In genomic region chr4:82387620-82388019, GRCm38 (mm10) we compare ENCODE assay signal across 23 mouse cellular contexts.
A peak's percentile ranks its signal among the peaks of the same experiment; 100 is the strongest.
DNase-seq lines count a peak whose midpoint lies in the region; ATAC-seq and TF ChIP-seq lines count a peak whose summit lies in the region.
"Had no signal": no experiment of that assay in that cellular context is flagged by ENCODE, and none has a peak within 500 bp of the region (broad histone marks: within the 10 kb centered on the region; RNA-seq: fewer than 3 reads in every experiment).

No protein-coding gene starts in this region.

- WGBS in heart, embryonic 11.5 days (ENCODE audit: insufficient replicate concordance) = 68% methylated on average over 4 of the region's 4 CpGs
- WGBS in heart, postnatal 0 days = 52% methylated on average over 4 of the region's 4 CpGs
- WGBS in heart, embryonic 10.5 days = 65% methylated on average over 4 of the region's 4 CpGs
- 60% methylated on average over 4 of the region's 4 CpGs for WGBS in lung, adult 2 months
- 94% methylated on average over 4 of the region's 4 CpGs for WGBS in midbrain, embryonic 13.5 days

- peaks cover 55% of the 10 kb centered on the region for H3K4me1 ChIP-seq in heart, embryonic 11.5 days (ENCODE audit: control insufficient read depth, insufficient read depth, low read length)
- H3K4me1 ChIP-seq in heart, postnatal 0 days (ENCODE audit: control insufficient read depth, insufficient read depth) = peaks cover 61% of the 10 kb centered on the region
- peaks cover 55% of the 10 kb centered on the region for H3K4me1 ChIP-seq in heart, embryonic 10.5 days
- H3K4me1 ChIP-seq in lung, adult 2 months (ENCODE audit: control insufficient read depth, insufficient read depth, low read length) = peaks cover 40% of the 10 kb centered on the region
- H3K4me1 ChIP-seq in midbrain, embryonic 13.5 days (replicated peaks) = peaks cover 35% of the 10 kb centered on the region
- H3K4me1 ChIP-seq: hindbrain, embryonic 10.5 days had no signal

- no peak overlapping the region for H3K27ac ChIP-seq in heart, embryonic 11.5 days (ENCODE audit: low read depth, low read length)
- H3K27ac ChIP-seq in heart, postnatal 0 days (ENCODE audit: low read depth) = peak overlapping the region; percentile 8; the same call in 1 of the 2 replicates
- no peak overlapping the region for H3K27ac ChIP-seq in heart, embryonic 10.5 days
- no peak overlapping the region for H3K27ac ChIP-seq in midbrain, embryonic 13.5 days
- H3K27ac ChIP-seq: forebrain, embryonic 13.5 days; hindbrain, embryonic 10.5 days; intestine, embryonic 15.5 days; limb, embryonic 15.5 days; neural tube, embryonic 12.5 days had no signal

- no peak overlapping the region for H3K4me3 ChIP-seq in heart, embryonic 11.5 days (ENCODE audit: low read depth, low read length)
- H3K4me3 ChIP-seq in heart, postnatal 0 days (ENCODE audit: low read depth, low read length) = no peak overlapping the region
- H3K4me3 ChIP-seq in heart, embryonic 10.5 days = no peak overlapping the region
- H3K4me3 ChIP-seq in lung, adult 2 months (replicated peaks; ENCODE audit: extremely low read depth, low read depth, low read length) = no peak overlapping the region
- H3K4me3 ChIP-seq in midbrain, embryonic 13.5 days (replicated peaks) = no peak overlapping the region
- H3K4me3 ChIP-seq: forebrain, embryonic 13.5 days; hindbrain, embryonic 10.5 days; intestine, embryonic 15.5 days; limb, embryonic 15.5 days; neural tube, embryonic 12.5 days had no signal

- TF ChIP-seq POLR2A in lung, adult 2 months (IDR thresholded peaks at IDR 0.05; ENCODE audit: borderline replicate concordance, extremely low read depth, low read depth, low read length) = no peak

- H3K27me3 ChIP-seq in heart, embryonic 11.5 days (ENCODE audit: control insufficient read depth, insufficient read depth, low read length) = no peaks in the 10 kb centered on the region
- H3K27me3 ChIP-seq in heart, postnatal 0 days (ENCODE audit: control insufficient read depth, insufficient read depth, low read length) = no peaks in the 10 kb centered on the region
- H3K27me3 ChIP-seq in heart, embryonic 10.5 days (ENCODE audit: insufficient read depth, poor library complexity, severe bottlenecking) = no peaks in the 10 kb centered on the region
- H3K27me3 ChIP-seq in midbrain, embryonic 13.5 days = no peaks in the 10 kb centered on the region
- H3K27me3 ChIP-seq: forebrain, embryonic 13.5 days; intestine, embryonic 15.5 days; limb, embryonic 15.5 days; neural tube, embryonic 12.5 days had no signal

- no peaks in the 10 kb centered on the region for H3K36me3 ChIP-seq in heart, embryonic 11.5 days (ENCODE audit: control insufficient read depth, insufficient read depth, low read length)
- 0 out of 2 replicates have a peak, but pooled peaks cover 3% of the 10 kb centered on the region for H3K36me3 ChIP-seq in heart, postnatal 0 days (replicated peaks; ENCODE audit: control insufficient read depth, insufficient read depth, low read length)
- no peaks in the 10 kb centered on the region for H3K36me3 ChIP-seq in heart, embryonic 10.5 days
- no peaks in the 10 kb centered on the region for H3K36me3 ChIP-seq in midbrain, embryonic 13.5 days
- H3K36me3 ChIP-seq: hindbrain, embryonic 10.5 days; intestine, embryonic 15.5 days; neural tube, embryonic 12.5 days had no signal

- H3K4me2 ChIP-seq in heart, embryonic 11.5 days = no peak overlapping the region
- no peak overlapping the region for H3K4me2 ChIP-seq in heart, postnatal 0 days (ENCODE audit: low read depth, low read length)
- no peak overlapping the region for H3K4me2 ChIP-seq in midbrain, embryonic 13.5 days (replicated peaks)
- H3K4me2 ChIP-seq: forebrain, embryonic 13.5 days; intestine, embryonic 15.5 days; limb, embryonic 15.5 days; neural tube, embryonic 12.5 days had no signal

- TF ChIP-seq CTCF in heart, postnatal 0 days (IDR thresholded peaks at IDR 0.05; ENCODE audit: low read depth) = no peak
- no peak for TF ChIP-seq CTCF in lung, adult 2 months (IDR thresholded peaks at IDR 0.05; ENCODE audit: insufficient read depth, low read length)

- peak; percentile 86 for DNase-seq in heart, adult 11 months
- DNase-seq in heart, postnatal 0 days (ENCODE audit: low spot score) = no peak
- no peak for DNase-seq in heart, embryonic 10.5 days (ENCODE audit: low spot score)
- DNase-seq in lung, postnatal 36 days = peak; percentile 74
- DNase-seq in lung, adult 2 months = no peak
- DNase-seq: adrenal gland, postnatal 36 days; cerebellum, adult 11 months; cerebellum, adult 9-11 months; kidney, adult 9 months; kidney, postnatal 14 days; left cerebral cortex, postnatal 4 days; midbrain, embryonic 14.5 days; right cerebral cortex, postnatal 14 days; spleen, adult 18-20 months had no signal

- H3K9me3 ChIP-seq in heart, embryonic 11.5 days (replicated peaks; ENCODE audit: control insufficient read depth, low read length) = no peaks in the 10 kb centered on the region
- no peaks in the 10 kb centered on the region for H3K9me3 ChIP-seq in heart, postnatal 0 days (replicated peaks; ENCODE audit: control insufficient read depth, low read length)
- H3K9me3 ChIP-seq in heart, embryonic 10.5 days = no peaks in the 10 kb centered on the region
- no peaks in the 10 kb centered on the region for H3K9me3 ChIP-seq in midbrain, embryonic 13.5 days
- H3K9me3 ChIP-seq: forebrain, embryonic 13.5 days; hindbrain, embryonic 10.5 days; intestine, embryonic 15.5 days; limb, embryonic 15.5 days; neural tube, embryonic 12.5 days had no signal

- ATAC-seq in heart, embryonic 11.5 days (replicated peaks; ENCODE audit: insufficient number of reproducible peaks, low FRiP score, low TSS enrichment) = no peak
- ATAC-seq in heart, postnatal 0 days (ENCODE audit: insufficient read depth, low read depth) = no peak
- no peak for ATAC-seq in midbrain, embryonic 13.5 days
- ATAC-seq: CD4-positive, CD25-positive, alpha-beta regulatory T cell, adult 4 months; forebrain, embryonic 13.5 days; hindbrain, embryonic 16.5 days had no signal

- H3K9ac ChIP-seq in heart, embryonic 11.5 days (ENCODE audit: low read depth, low read length) = no peak overlapping the region
- no peak overlapping the region for H3K9ac ChIP-seq in heart, postnatal 0 days (replicated peaks; ENCODE audit: low read depth, low read length)
- H3K9ac ChIP-seq in midbrain, embryonic 13.5 days (replicated peaks) = no peak overlapping the region
- H3K9ac ChIP-seq: forebrain, embryonic 13.5 days; intestine, embryonic 15.5 days; limb, embryonic 15.5 days; neural tube, embryonic 12.5 days had no signal

- TF ChIP-seq EP300 in heart, postnatal 0 days (IDR thresholded peaks at IDR 0.05; ENCODE audit: low read depth) = no peak

Comparison
In these comparisons a context has a peak if more than half of its experiments do, and no peak if none do; other contexts are left out.
1. DNase-seq: peak in heart, adult 11 months (single experiment) and lung, postnatal 36 days (single experiment); none in heart, postnatal 0 days (single experiment), heart, embryonic 10.5 days (single experiment) and lung, adult 2 months (single experiment).